Mouse (Mus musculus): ENCODE measurements at regions not wholly inside any gene's neighbourhood (a gene's known extent, or its start where the extent isn't known, plus 50 kb on each side); places are given as distances from the start of the nearest gene placed in this dataset.

- Histone ChIP-seq H3K27ac (no peak overlapping the region), H3K27me3 (no peaks in the 10 kb centered on the region), H3K36me3 (no peaks in the 10 kb centered on the region), H3K4me1 (replicated peaks) (peaks cover 18% of the 10 kb centered on the region), H3K9ac (replicated peaks) (no peak overlapping the region), H3K4me2 (no peak overlapping the region), H3K4me3 (replicated peaks) (no peak overlapping the region), H3K9me3 (no peaks in the 10 kb centered on the region)
- WGBS = 84% methylated on average over 9 of the region's 9 CpGs
- no peak for ATAC-seq (ENCODE audit: insufficient number of reproducible peaks, insufficient read depth, low FRiP score, low TSS enrichment, low read depth)
Observed at GRCm38 (mm10) chr1:72942351-72942750, 67.7 kb upstream of the Igfbp5 start.

DNA sequence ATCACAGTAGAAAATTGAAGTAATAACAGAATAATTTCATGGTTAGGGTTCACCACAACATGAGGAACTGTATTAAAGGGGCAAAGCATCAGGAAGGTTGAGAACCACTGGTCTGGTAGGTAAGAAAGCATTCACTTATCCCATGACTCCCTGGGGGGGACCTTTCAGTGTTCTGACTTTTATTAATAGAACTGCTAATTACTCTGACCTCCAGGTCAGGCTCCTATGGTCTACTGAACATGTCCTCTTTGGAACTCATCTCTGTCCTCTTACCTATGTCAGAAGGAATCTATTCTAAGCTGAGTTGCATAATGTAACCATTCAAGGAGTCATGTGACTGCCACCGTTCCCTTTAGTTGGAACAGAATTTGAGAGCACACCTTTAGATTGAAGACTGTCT is 65.3 kb upstream of the Igfbp5 start:
- ATAC-seq (ENCODE audit: insufficient number of reproducible peaks, insufficient read depth, low FRiP score, low TSS enrichment, low read depth) = no peak
- no peak overlapping the region for H3K4me3 ChIP-seq (replicated peaks)
- 87% methylated on average over 1 of the region's 1 CpGs for WGBS
- no peak overlapping the region for H3K9ac ChIP-seq (replicated peaks)
- no peaks in the 10 kb centered on the region for H3K9me3 ChIP-seq
- H3K4me2 ChIP-seq = no peak overlapping the region
- peaks cover 4% of the 10 kb centered on the region for H3K4me1 ChIP-seq (replicated peaks)
- H3K27me3 ChIP-seq = no peaks in the 10 kb centered on the region
- H3K27ac ChIP-seq = no peak overlapping the region
- H3K36me3 ChIP-seq = no peaks in the 10 kb centered on the region

DNA sequence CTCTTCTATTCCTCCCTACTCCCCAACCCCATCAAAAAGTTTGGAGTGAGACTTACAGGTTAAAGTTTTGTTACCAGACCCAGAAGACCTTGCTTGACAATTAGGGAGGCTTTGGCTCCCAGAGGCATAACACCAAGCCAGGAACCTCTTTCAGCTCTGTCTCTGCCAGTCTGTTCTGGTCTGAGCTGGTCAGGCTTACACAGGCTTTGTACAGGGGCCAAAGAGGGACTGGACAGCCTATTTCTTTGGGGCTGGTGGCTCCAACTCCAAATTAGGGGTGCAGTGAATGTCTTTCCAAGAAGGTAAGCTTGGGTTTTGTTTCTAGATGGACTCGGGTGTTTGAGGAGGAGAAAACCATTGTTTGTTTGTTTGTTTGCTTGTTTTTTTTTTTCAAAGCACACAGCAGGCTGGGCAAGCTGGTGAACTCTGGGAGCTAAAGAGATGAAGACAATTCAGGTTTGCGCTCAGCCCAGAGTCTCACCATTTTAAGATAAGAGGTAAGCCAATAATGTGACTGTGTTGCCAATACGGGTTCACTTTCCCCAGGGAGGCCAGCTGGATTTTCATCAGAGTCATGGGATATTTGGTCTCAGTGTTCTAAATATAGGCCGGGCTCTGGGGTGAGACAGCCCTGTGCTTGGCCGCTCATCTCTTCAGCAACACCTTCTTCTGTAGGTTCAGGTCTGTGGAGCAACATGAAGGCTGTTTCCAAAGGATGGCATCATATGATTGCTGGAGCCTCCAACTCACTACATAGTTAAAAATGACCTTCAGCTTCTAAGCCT is 62.2 kb upstream of the Igfbp5 start:
- no peak overlapping the region for H3K4me3 ChIP-seq (replicated peaks)
- no peak overlapping the region for H3K27ac ChIP-seq
- H3K4me2 ChIP-seq = no peak overlapping the region
- WGBS = 91% methylated on average over 5 of the region's 5 CpGs
- H3K9ac ChIP-seq (replicated peaks) = no peak overlapping the region
- no peak for ATAC-seq (ENCODE audit: insufficient number of reproducible peaks, insufficient read depth, low FRiP score, low TSS enrichment, low read depth)
- no peaks in the 10 kb centered on the region for H3K36me3 ChIP-seq
- no peaks in the 10 kb centered on the region for H3K4me1 ChIP-seq (replicated peaks)
- H3K9me3 ChIP-seq = no peaks in the 10 kb centered on the region
- H3K27me3 ChIP-seq = no peaks in the 10 kb centered on the region

DNA sequence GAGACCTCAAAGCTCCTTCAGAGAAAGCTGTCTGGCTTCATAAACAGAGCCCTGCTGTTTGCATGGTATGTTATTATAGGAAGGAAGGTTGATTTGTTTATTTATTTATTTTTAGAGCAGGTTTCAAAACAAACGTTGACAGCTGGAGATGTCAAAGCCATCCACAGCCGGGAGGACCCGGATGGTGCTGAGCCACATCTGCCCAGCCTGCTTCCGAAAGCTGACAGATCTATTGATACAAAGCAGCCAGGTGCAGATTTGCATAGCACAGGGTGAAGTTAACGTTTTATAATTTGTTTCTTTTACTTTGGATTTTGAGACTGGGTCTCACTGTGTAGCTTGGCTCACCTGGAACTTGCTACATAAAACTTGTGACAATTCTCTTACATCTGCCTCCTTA is 61.5 kb upstream of the Igfbp5 start:
- no peaks in the 10 kb centered on the region for H3K27me3 ChIP-seq
- no peaks in the 10 kb centered on the region for H3K36me3 ChIP-seq
- no peak overlapping the region for H3K9ac ChIP-seq (replicated peaks)
- no peaks in the 10 kb centered on the region for H3K9me3 ChIP-seq
- WGBS = 52% methylated on average over 5 of the region's 5 CpGs
- no peak overlapping the region for H3K4me3 ChIP-seq (replicated peaks)
- H3K4me1 ChIP-seq (replicated peaks) = no peaks in the 10 kb centered on the region
- no peak for ATAC-seq (ENCODE audit: insufficient number of reproducible peaks, insufficient read depth, low FRiP score, low TSS enrichment, low read depth)
- no peak overlapping the region for H3K4me2 ChIP-seq
- H3K27ac ChIP-seq = no peak overlapping the region

DNA sequence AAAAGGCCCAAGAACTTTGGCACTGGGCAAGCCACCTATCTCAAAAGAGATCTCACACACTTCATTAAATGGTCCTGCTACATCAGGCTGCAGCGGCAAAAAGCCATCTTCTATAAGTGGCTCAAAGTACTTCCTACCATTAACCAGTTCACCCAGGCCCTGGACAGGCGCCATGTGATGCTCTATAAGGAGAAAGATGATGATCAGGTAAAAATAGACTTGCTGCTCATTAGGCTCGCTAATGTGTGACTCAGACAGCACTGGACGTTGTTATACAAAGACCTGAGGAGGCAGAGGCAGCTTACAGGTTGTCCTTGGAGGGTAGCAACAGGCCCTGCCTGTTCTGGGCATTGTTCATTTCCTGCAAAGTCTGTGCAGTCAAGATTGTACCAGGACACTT is 60.4 kb upstream of the Igfbp5 start:
- no peaks in the 10 kb centered on the region for H3K27me3 ChIP-seq
- 80% methylated on average over 4 of the region's 4 CpGs for WGBS
- no peak overlapping the region for H3K4me2 ChIP-seq
- H3K4me3 ChIP-seq (replicated peaks) = no peak overlapping the region
- no peak for ATAC-seq (ENCODE audit: insufficient number of reproducible peaks, insufficient read depth, low FRiP score, low TSS enrichment, low read depth)
- no peaks in the 10 kb centered on the region for H3K9me3 ChIP-seq
- H3K9ac ChIP-seq (replicated peaks) = no peak overlapping the region
- no peak overlapping the region for H3K27ac ChIP-seq
- H3K4me1 ChIP-seq (replicated peaks) = no peaks in the 10 kb centered on the region
- no peaks in the 10 kb centered on the region for H3K36me3 ChIP-seq

DNA sequence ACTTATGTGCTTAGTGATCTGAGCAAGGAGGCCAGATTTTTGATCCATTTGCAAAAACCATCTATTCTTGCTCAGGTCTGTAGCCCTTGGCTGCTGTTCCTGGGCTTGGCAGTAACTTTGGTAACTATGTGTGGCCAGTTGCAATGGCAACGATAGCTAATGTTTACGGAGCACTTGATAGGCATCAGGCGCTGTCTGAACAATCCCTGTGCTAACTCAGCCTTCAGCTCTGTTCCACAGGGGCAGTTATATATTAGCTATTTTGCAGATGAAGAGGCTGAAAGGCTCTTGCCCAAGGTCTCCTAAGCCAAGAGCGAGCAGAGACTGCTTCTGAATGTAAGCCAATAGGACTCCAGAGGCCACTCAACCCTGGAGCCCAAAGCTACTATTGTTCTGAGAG is 55.1 kb upstream of the Igfbp5 start:
- ATAC-seq (ENCODE audit: insufficient number of reproducible peaks, insufficient read depth, low FRiP score, low TSS enrichment, low read depth) = no peak
- Histone ChIP-seq H3K9me3 (no peaks in the 10 kb centered on the region), H3K9ac (replicated peaks) (no peak overlapping the region), H3K36me3 (no peaks in the 10 kb centered on the region), H3K4me2 (no peak overlapping the region), H3K4me3 (replicated peaks) (no peak overlapping the region), H3K27me3 (no peaks in the 10 kb centered on the region), H3K27ac (no peak overlapping the region), H3K4me1 (replicated peaks) (no peaks in the 10 kb centered on the region)
- WGBS = 88% methylated on average over 4 of the region's 4 CpGs
